ENCODE assay signal across 9 mouse cellular contexts in genomic region chr6:30469370-30469769, GRCm38 (mm10). TPM values are rescaled to one million over a fixed set of nuclear protein-coding genes. Genes with fewer than 3 reads are reported as not detected.
A peak's percentile ranks its signal among the peaks of the same experiment; 100 is the strongest.
DNase-seq lines count a peak whose midpoint lies in the region; ATAC-seq and TF ChIP-seq lines count a peak whose summit lies in the region.
"Had no signal": no experiment of that assay in that cellular context is flagged by ENCODE, and none has a peak within 500 bp of the region (broad histone marks: within the 10 kb centered on the region; RNA-seq: fewer than 3 reads in every experiment).

No protein-coding gene starts in this region.

- peak; percentile 59 for ATAC-seq in forebrain, embryonic 13.5 days
- ATAC-seq in midbrain, embryonic 13.5 days: peak; percentile 81

- peaks cover 14% of the 10 kb centered on the region for H3K4me1 ChIP-seq in forebrain, embryonic 13.5 days
- peaks cover 12% of the 10 kb centered on the region for H3K4me1 ChIP-seq in midbrain, embryonic 13.5 days (replicated peaks)
- H3K4me1 ChIP-seq in lung, adult 2 months (ENCODE audit: control insufficient read depth, insufficient read depth, low read length): no peaks in the 10 kb centered on the region

- H3K9me3 ChIP-seq in forebrain, embryonic 13.5 days (replicated peaks): no peaks in the 10 kb centered on the region
- H3K9me3 ChIP-seq in midbrain, embryonic 13.5 days: 0 out of 2 replicates have a peak, but pooled peaks cover 3% of the 10 kb centered on the region

- WGBS in forebrain, embryonic 13.5 days: 51% methylated on average over 12 of the region's 12 CpGs
- WGBS in midbrain, embryonic 13.5 days: 66% methylated on average over 12 of the region's 12 CpGs
- WGBS in lung, adult 2 months: 82% methylated on average over 12 of the region's 12 CpGs

- H3K4me2 ChIP-seq in forebrain, embryonic 13.5 days: no peak overlapping the region
- H3K4me2 ChIP-seq in midbrain, embryonic 13.5 days (replicated peaks): no peak overlapping the region; the same call in 1 of the 2 replicates

- no peaks in the 10 kb centered on the region for H3K36me3 ChIP-seq in forebrain, embryonic 13.5 days (ENCODE audit: poor library complexity, severe bottlenecking)
- H3K36me3 ChIP-seq in midbrain, embryonic 13.5 days: no peaks in the 10 kb centered on the region

- no peak for TF ChIP-seq CTCF in layer of hippocampus, adult 2 months (conservative IDR thresholded peaks at IDR 0.05)
- no peak for TF ChIP-seq CTCF in lung, adult 2 months (IDR thresholded peaks at IDR 0.05; ENCODE audit: insufficient read depth, low read length)

- no peak for TF ChIP-seq POLR2A in lung, adult 2 months (IDR thresholded peaks at IDR 0.05; ENCODE audit: borderline replicate concordance, extremely low read depth, low read depth, low read length)

- DNase-seq in layer of hippocampus, adult 2 months (ENCODE audit: low spot score in 2 of 2): peak; percentile 27 to 39
- no peak for DNase-seq in layer of hippocampus, adult 8-10 months (ENCODE audit: low spot score in 2 of 2)
- DNase-seq in adrenal gland, postnatal 14 days: peak; percentile 83
- DNase-seq in left cerebral cortex, postnatal 14 days (ENCODE audit: low spot score in 2 of 2): no peak
- no peak for DNase-seq in lung, adult 2 months
- no peak for DNase-seq in ovary, postnatal 36 days (ENCODE audit: low spot score)

- peak overlapping the region; percentile 39; the same call in 1 of the 2 replicates for H3K27ac ChIP-seq in layer of hippocampus, adult 2 months
- peak overlapping the region; percentile 52 for H3K27ac ChIP-seq in forebrain, embryonic 13.5 days
- peak overlapping the region; percentile 51 for H3K27ac ChIP-seq in midbrain, embryonic 13.5 days
- H3K27ac ChIP-seq: heart, adult 2 months had no signal

- H3K27me3 ChIP-seq in forebrain, embryonic 13.5 days: no peaks in the 10 kb centered on the region
- H3K27me3 ChIP-seq in midbrain, embryonic 13.5 days: 0 out of 2 replicates have a peak, but pooled peaks cover 1% of the 10 kb centered on the region

- no peak overlapping the region for H3K4me3 ChIP-seq in layer of hippocampus, adult 2 months
- H3K4me3 ChIP-seq in forebrain, embryonic 13.5 days: no peak overlapping the region
- H3K4me3 ChIP-seq in midbrain, embryonic 13.5 days (replicated peaks): no peak overlapping the region
- H3K4me3 ChIP-seq in lung, adult 2 months (replicated peaks; ENCODE audit: extremely low read depth, low read depth, low read length): no peak overlapping the region
- H3K4me3 ChIP-seq: heart, adult 2 months had no signal

- peak overlapping the region; percentile 43; the same call in 1 of the 2 replicates for H3K9ac ChIP-seq in forebrain, embryonic 13.5 days
- 0 out of 2 replicates have a peak overlapping the region, but pooled peaks have one; percentile 28 for H3K9ac ChIP-seq in midbrain, embryonic 13.5 days (replicated peaks)

- intact Hi-C loops in left cerebral cortex, postnatal 14 days (cut with DNase I): no loop called here

RNA-seq across cellular contexts. Expression of gene Tmem209, which starts 40.2 kb away (rescaled TPM):
- 10 to 100 TPM; 19.5 to 23.0 TPM for total RNA-seq in layer of hippocampus, adult 2 months (2021)
- total RNA-seq in layer of hippocampus, adult 8-10 months (2022): 10 to 100 TPM; 21.4 to 25.7 (median 24.1) TPM
- total RNA-seq in adrenal gland, postnatal 14 days (2021): 24.1 and 24.7 TPM in 2 replicates
- 37.6 and 41.4 TPM in 2 replicates for polyA plus RNA-seq in forebrain, embryonic 13.5 days (2015; fragmentation: Nextera tagmentation; extraction: Ambion mirVana)
- polyA plus RNA-seq in midbrain, embryonic 13.5 days (2015; fragmentation: Nextera tagmentation; extraction: Ambion mirVana): 42.0 and 42.1 TPM in 2 replicates
- total RNA-seq in left cerebral cortex, postnatal 14 days (2021): 10 to 100 TPM; 16.1 to 16.4 TPM
- 31.4 and 40.3 TPM in 2 replicates for polyA plus RNA-seq in lung, adult 2 months (2012; rRNA removed)

RNA-seq across cellular contexts. Expression of gene Ssmem1, which starts 40.3 kb away (rescaled TPM):
- 1 to 10 TPM in 1 of 2 experiments, under 1 TPM in 1; 0.32 to 1.3 TPM for total RNA-seq in layer of hippocampus, adult 2 months (2021)
- total RNA-seq in layer of hippocampus, adult 8-10 months (2022): 1 to 10 TPM in 3 of 4 experiments, under 1 TPM in 1; 0.39 to 1.5 (median 1.1) TPM
- total RNA-seq in adrenal gland, postnatal 14 days (2021): 0.33 TPM in 1 of 2 replicates, not detected in the other
- polyA plus RNA-seq in forebrain, embryonic 13.5 days (2015; fragmentation: Nextera tagmentation; extraction: Ambion mirVana): 0.26 TPM in 1 of 2 replicates, not detected in the other
- polyA plus RNA-seq in midbrain, embryonic 13.5 days (2015; fragmentation: Nextera tagmentation; extraction: Ambion mirVana): 0.31 TPM in 1 of 2 replicates, not detected in the other
- 1 to 10 TPM in 1 of 2 experiments, under 1 TPM in 1; 0.25 to 1.3 TPM for total RNA-seq in left cerebral cortex, postnatal 14 days (2021)
- polyA plus RNA-seq in lung, adult 2 months (2012; rRNA removed): not detected in 2 replicates
- total RNA-seq: heart, adult 2 months had no signal

Comparison
In these comparisons a context has a peak if more than half of its experiments do, and no peak if none do; other contexts are left out.
1. DNase-seq: peak in layer of hippocampus, adult 2 months (2 of 2) and adrenal gland, postnatal 14 days (single experiment); none in layer of hippocampus, adult 8-10 months (0 of 2), left cerebral cortex, postnatal 14 days (0 of 2), lung, adult 2 months (single experiment) and ovary, postnatal 36 days (single experiment).
2. Peak in every context shown above with its lines, with median percentiles within 50 percentile points of each other: H3K27ac ChIP-seq.